Mouse (Mus musculus) left cerebral cortex, adult 2 months (tissue): ENCODE results near the gene 2210010C04Rik. TPM values are rescaled to one million over a fixed set of nuclear protein-coding genes. Genes with fewer than 3 reads are reported as not detected.

Experiments
- DNase-seq, 2 experiments: peaks; one replicate each; pipeline ENCODE4 v3.0.0; 2021 to 2022; ENCODE audit warnings: low spot score in 2 of 2, mixed read lengths in 1 of 2; ENCODE audit errors: extremely low spot score in 1 of 2
- H3K27ac ChIP-seq: fragments of 200-600 bp; 2 replicates; pipeline ENCODE4 v1.8.1; 2022
- H3K4me3 ChIP-seq: fragments of 200-600 bp; 2 replicates; pipeline ENCODE4 v1.8.1; 2022
- CTCF ChIP-seq: fragments of 200-600 bp; IDR thresholded peaks from 2 replicates; pipeline ENCODE4 v1.8.1; 2022; ENCODE audit warnings: antibody characterized with exemption, mild to moderate bottlenecking, moderate library complexity
- intact Hi-C: fragments of 180-260 bp; cut with DNase I; formaldehyde crosslinking; loops from one replicate; pipeline ENCODE4 v1.15.1; 2025
- total RNA-seq, 2 experiments: library from RNA; stranded (reverse); gene quantifications; 2 replicates each; pipeline ENCODE4 v1.2.3; 2021

2210010C04Rik gene
- total RNA-seq, 2 experiments from 2014 or later, result not detected

DNA sequence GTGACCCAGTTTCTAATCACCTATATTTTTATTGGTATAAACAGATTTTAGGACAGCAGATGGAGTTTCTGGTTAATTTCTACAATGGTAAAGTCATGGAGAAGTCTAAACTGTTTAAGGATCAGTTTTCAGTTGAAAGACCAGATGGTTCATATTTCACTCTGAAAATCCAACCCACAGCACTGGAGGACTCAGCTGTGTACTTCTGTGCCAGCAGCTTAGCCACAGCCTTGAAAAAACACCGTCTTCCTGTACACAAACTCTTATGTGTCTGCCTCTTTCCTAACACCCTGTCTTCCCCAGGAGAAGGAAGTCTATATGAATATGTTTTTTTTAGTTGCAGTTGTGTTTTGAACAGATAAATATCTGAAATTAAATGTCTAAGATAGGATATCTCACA is 13.3 kb upstream of the 2210010C04Rik start:
- no peak for TF ChIP-seq CTCF
- H3K4me3 ChIP-seq, result no peak overlapping the region
- no peak for DNase-seq
- intact Hi-C loops, result no loop called here
- H3K27ac ChIP-seq, result peak overlapping the region; percentile 55; the same call in 1 of the 2 replicates

DNA sequence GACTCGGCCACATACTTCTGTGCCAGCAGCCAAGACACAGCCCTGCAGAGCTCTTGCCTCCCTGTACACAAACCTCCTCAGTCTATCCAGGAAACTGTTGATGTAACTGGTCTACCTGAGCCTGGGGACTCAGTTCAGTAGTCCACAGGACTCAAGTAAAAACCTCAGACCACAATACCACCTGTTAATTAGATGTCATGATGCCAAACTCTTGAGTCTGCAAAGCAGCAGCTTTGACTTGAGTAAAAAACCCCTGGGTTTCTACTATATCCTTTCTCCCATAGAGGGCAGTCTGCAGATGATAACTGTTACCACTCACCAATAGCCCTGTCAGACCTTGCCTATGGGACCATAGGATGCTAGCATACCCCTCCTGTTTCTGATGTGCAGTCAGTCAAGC is 12.7 kb upstream of the 2210010C04Rik start:
- intact Hi-C loops, result no loop called here
- Histone ChIP-seq H3K27ac (peak overlapping the region; percentile 55), H3K4me3 (no peak overlapping the region)
- no peak for DNase-seq
- no peak; the same call in 1 of the 2 replicates for TF ChIP-seq CTCF

DNA sequence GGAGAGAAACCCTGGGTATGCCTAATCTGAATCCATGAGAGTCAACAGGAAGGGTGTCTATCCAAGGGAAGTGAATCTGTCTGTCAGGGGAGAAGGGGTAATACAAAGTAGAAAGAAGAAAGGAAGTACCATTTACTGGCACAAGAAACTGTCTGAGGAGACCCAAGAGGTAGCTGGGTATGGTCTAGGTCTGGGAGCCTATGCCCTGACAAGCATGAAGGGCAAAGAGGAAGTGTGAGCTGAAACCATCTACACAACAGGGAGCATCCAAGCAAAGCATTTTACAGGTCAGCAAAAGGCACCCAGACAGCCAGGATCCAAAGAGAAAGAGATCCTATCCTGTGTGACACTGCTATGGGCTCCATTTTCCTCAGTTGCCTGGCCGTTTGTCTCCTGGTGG is 11.9 kb upstream of the 2210010C04Rik start:
- no peak overlapping the region for H3K27ac ChIP-seq
- DNase-seq, result no peak
- no peak overlapping the region for H3K4me3 ChIP-seq
- TF ChIP-seq CTCF, result no peak
- intact Hi-C loops, result no loop called here

DNA sequence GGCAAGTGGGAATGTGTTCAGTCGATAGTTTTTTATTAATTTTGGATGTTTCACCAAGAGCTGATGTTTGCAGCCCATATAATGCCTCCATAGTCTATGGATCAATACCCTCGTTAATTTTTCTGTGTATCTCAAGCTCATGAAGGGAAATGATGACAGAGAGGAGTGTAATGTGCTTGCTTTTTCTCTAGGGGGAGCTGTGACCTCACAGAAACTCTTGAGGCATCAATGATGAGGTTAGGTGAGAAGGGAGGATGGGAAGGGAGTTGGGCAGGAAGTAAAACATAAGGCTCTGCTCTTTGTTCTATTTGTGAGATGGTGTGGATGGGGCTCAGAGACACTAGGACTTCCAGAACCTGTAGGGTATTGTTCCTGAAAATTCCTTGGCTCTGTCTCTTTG is 11.2 kb upstream of the 2210010C04Rik start:
- no peak overlapping the region for H3K27ac ChIP-seq
- H3K4me3 ChIP-seq, result no peak overlapping the region
- no peak for DNase-seq
- TF ChIP-seq CTCF, result peak; percentile 42
- intact Hi-C loops, result no loop called here

DNA sequence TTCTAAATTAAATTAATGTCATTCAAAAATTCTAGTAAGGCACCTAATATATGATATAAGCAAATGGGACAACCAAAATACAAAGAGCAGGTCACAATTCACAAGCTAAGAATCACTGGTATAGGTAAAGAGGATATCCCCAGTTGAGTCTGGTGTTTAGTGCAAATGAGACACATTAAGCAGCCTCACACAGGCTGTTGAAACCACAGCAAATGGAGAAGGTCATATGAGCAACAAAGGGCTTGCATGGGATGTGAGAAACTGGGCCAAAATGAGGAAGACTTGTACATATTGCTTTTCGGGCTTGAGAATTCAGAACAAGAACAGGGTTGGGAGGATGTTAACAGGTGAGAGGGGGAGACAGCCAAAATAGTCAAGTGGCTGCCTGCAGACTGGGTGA is 9.4 kb upstream of the 2210010C04Rik start:
- no peak for DNase-seq
- Histone ChIP-seq H3K27ac (no peak overlapping the region), H3K4me3 (no peak overlapping the region)
- intact Hi-C loops, result no loop called here
- no peak for TF ChIP-seq CTCF

DNA sequence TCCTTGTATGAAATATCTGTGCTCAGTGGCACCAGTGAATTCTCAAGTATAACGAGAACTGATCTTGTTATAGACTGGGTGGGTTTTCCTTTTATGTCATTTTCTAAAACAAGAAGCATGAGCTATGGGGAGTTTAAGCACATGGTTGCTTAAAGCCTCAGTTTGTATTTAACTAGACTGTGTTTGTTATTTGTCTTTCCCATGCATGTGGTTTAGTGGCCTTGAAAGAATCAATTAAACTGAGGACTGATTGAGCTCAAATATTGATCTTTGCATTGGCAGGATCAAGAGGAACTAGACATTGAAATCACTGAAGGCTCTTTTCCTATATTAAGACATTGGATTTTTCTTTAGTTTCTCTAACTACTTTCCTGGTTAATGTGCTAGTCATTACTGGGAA is 9.0 kb upstream of the 2210010C04Rik start:
- DNase-seq, result no peak
- no peak overlapping the region for H3K27ac ChIP-seq
- TF ChIP-seq CTCF, result no peak
- intact Hi-C loops, result no loop called here
- no peak overlapping the region for H3K4me3 ChIP-seq

DNA sequence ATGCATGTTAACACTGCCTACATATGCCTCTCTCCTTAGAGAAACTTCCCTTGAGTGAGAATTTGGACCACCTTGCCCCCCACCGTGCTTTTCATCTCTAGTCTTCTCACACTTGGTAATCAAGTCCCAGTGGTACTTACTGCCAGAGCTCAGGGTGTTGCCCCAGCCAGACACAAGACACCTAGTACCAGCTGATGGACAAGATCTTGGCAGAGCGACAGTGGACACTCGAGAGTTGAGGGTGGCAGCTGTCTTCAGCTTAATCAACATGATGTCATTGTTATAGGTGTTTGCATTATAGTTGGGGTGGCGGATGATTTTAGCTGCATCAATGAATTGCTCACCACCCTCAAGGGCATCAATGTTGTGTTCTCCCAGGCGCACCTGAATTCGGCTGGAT is 2.5 kb downstream of the 2210010C04Rik start:
- intact Hi-C loops, result no loop called here
- DNase-seq, result no peak
- Histone ChIP-seq H3K4me3 (no peak overlapping the region), H3K27ac (no peak overlapping the region)
- no peak for TF ChIP-seq CTCF

DNA sequence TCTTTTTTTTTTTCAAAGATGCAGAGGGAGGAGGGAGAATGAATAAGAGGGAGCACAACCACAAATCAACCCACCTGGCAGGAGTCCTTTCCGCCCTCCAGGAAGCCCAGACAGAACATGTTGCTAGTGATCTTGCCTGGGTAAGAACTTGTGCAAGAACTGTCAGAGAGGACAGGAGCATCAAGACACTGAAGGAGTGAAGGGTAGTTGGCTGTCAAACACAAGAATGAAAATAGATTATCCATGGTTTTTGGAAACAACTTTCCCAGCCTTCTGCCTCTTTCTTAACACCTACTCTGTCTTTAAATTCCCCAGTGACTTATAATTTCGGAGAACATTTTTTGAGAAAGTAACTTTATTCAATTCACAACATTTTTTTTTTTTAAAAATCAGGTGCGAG is 3.1 kb downstream of the 2210010C04Rik start:
- no peak overlapping the region for H3K4me3 ChIP-seq
- no peak overlapping the region for H3K27ac ChIP-seq
- intact Hi-C loops, result no loop called here
- TF ChIP-seq CTCF, result no peak
- no peak for DNase-seq

DNA sequence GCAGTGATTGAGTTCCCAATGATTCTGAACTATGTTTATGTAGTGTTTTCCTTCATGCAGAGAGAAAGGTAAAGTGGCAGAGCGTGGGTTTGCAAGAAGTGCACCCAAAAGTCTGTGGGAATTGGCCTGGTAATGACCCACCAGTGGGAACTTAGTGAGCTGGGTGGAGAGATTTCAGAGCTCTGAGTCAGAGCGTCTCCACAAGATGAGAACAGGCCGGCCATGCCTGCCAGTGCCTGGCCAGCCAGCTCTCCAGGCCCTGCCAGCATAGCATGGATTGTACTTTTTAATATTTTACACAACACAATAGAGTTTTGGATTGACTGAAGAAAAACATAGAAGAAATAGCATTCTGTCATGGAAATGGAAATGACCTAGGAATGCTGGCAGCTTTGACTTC is 4.5 kb downstream of the 2210010C04Rik start:
- Histone ChIP-seq H3K27ac (no peak overlapping the region), H3K4me3 (no peak overlapping the region)
- intact Hi-C loops, result no loop called here
- no peak for DNase-seq
- no peak for TF ChIP-seq CTCF

DNA sequence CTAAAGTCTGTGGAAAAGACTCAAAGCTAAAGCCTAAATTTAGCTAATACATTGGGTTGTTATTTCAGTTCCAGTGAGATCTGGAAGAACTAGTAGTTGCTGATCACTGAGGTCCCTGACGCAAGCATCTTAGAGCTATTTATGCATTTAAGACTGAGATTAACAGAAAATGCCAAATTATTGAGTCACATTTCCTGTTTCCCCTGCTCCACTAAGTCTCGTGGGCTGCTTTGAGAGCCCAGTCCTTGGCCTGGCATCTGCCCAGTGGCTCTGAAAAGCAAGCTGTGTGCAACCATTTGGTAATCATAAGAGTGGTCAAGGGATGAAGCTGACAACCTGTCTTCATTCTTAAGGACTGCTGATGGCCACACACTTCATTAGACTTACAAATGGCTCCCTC is 8.3 kb downstream of the 2210010C04Rik start:
- no peak for TF ChIP-seq CTCF

DNA sequence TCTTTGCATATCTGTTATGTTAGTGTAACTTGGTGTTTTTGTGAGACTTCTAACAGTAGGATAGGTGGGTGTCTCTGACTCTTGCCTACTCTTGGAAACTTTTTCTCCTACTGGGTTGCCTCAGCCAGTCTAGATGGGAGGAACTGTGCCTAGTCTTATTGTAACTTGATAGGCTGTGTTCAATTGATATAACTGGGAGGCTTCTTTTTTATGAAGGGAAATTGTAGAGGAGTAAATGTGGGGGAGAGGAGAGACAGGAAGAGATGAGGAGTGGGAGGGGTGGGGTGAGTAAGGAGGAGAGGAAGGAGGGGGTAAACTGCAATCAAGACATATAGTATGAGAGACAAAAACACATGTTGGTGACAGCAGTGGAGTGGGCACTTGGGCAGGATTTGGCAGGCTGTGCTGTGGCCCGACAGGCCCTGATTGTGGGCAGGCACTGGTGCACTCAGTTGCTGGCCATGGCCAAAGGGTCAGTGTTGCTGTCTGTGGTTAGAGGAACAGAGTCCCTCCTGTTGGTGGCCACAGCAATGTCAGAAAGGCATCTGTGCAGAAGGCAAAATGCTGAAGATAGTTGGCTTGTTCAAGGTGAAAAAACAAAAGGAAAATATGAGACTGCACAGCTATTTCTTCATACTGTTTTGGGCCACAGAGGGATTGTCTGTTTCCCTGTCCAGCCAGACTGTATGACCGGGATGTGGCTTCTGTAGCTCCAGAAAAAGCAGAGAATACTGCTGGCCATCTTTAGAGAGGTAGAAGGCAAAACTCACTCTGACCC is 9.2 kb downstream of the 2210010C04Rik start:
- H3K4me3 ChIP-seq, result no peak overlapping the region
- intact Hi-C loops, result no loop called here
- no peak for TF ChIP-seq CTCF
- DNase-seq, result no peak
- no peak overlapping the region for H3K27ac ChIP-seq

More for the DNA sequence above, 8.3 kb downstream of the 2210010C04Rik start:
- intact Hi-C loops, result no loop called here
- H3K4me3 ChIP-seq, result no peak overlapping the region
- no peak overlapping the region for H3K27ac ChIP-seq
- DNase-seq, result no peak

DNA sequence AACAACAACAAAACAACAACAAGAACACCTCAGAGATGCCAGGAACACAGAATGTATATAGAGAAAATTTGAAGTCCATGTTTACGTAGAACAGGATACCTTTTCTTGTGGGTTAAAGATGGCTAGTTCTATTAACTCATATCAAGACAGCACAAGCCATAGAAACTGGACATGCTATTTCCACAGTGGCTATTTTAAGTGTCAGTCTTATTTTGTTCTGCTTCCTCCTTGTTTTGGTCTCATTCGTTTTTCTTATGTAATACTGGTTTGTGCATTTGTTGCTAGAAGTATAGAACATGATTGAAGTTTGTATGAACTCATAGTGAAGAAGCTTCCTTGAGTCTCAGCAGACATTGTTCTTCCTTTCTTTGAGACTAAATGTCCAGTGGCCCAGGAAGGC is 16.2 kb downstream of the 2210010C04Rik start:
- intact Hi-C loops, result no loop called here
- H3K27ac ChIP-seq, result no peak overlapping the region
- no peak for TF ChIP-seq CTCF
- no peak overlapping the region for H3K4me3 ChIP-seq
- no peak for DNase-seq

DNA sequence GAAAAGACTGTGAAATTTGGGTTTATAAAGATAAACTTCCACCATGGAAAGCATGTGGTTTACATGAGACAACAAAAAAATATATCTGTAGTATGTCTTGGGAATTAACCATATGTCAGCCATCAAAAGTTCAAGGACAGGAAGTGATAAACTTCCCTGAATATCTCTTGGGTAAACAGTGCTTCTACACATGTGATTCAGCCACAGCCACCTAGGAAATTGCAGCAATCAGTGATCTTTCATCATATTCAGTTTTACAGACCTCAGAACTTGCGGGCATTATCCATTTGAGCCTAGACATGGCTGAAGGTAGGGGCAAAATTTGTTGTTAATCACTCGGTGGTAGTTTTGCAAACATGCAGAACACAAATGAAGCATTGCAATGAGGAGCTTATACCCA is 16.7 kb downstream of the 2210010C04Rik start:
- H3K27ac ChIP-seq, result no peak overlapping the region
- no peak for DNase-seq
- intact Hi-C loops, result no loop called here
- no peak for TF ChIP-seq CTCF
- H3K4me3 ChIP-seq, result no peak overlapping the region
